Mouse (Mus musculus): ENCODE data around the gene Pola1. TPM values are rescaled to one million over a fixed set of nuclear protein-coding genes. Genes with fewer than 3 reads are reported as not detected.

Gene Pola1
- total RNA-seq, 2 experiments from 2014 or later: 36.6 to 73.1 TPM

DNA sequence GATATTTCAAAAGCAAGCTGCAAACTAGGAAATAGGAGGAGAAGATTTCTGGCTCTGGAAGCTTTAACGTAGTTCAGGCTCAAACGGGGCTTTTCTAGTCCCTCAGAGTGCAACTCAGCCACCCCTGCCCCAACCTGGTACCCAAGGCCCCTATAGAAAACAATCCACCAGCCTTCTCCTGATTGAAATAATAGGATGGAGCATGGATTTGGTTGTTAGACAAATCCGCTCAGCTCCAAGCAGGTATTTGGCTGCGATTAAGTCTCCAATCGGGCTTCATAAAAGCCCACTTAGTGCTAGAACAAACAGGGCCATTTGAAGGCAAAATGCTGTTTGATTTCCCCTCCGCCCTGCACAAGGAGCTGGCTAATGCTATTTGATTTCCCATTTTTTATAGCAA lies 339.9 kb downstream of the Pola1 start:
- ATAC-seq (ENCODE audit: poor library complexity, severe bottlenecking): no peak

DNA sequence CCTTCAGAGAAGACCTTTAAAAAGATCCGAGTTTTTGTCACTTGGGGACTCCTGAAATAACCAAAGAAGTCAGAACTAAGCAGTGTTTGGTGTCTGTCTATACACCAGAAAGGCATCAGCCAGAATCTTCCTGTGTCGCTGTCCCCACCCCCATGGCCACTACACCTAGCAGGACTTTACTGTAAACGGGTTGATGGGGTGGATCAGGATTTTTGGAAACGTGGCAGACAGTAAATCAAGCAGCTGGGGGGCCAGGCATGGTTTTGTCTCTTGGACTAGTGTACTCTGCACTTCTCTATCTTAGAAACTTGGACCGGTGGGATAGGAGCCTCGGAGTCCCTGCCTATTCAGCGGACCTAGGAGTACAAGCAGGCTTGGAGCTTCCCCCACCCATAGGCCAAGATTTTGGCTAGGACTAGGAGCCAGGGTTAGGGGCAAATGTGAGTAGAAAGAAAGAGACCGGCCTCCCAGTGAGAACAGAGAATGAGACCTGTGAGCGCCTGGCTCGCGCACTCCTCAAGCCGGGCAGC lies 342.0 kb downstream of the Pola1 start:
- ATAC-seq (ENCODE audit: poor library complexity, severe bottlenecking): no peak

DNA sequence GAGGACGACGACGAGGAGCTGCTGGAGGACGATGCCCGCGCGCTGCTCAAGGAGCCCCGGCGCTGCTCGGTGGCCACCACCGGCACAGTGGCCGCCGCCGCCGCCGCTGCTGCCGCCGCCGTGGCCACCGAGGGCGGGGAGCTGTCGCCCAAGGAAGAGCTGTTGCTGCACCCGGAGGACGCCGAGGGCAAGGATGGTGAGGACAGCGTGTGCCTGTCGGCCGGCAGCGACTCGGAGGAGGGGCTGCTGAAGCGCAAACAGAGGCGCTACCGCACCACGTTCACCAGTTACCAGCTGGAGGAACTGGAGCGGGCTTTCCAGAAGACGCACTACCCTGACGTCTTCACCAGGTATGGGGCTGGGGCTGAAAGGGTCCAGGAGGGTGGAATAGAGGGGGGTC lies 342.9 kb downstream of the Pola1 start:
- ATAC-seq (ENCODE audit: poor library complexity, severe bottlenecking): no peak

DNA sequence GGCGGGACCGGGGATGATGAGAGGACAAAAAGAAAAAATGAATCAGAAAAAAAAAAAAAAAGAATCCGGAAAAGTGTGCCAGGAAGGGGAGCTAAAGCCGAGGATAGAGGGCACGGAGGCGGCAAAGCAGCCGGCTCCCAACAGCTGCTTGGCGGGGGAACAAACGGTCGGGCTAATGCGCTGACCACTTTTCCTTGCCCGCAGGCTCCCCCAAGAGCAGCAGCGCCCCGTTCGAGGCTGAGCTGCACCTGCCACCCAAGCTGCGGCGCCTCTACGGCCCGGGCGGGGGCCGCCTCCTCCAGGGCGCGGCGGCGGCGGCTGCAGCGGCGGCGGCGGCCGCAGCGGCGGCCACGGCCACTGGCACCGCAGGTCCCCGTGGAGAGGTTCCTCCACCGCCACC lies 343.6 kb downstream of the Pola1 start:
- ATAC-seq (ENCODE audit: poor library complexity, severe bottlenecking): no peak

DNA sequence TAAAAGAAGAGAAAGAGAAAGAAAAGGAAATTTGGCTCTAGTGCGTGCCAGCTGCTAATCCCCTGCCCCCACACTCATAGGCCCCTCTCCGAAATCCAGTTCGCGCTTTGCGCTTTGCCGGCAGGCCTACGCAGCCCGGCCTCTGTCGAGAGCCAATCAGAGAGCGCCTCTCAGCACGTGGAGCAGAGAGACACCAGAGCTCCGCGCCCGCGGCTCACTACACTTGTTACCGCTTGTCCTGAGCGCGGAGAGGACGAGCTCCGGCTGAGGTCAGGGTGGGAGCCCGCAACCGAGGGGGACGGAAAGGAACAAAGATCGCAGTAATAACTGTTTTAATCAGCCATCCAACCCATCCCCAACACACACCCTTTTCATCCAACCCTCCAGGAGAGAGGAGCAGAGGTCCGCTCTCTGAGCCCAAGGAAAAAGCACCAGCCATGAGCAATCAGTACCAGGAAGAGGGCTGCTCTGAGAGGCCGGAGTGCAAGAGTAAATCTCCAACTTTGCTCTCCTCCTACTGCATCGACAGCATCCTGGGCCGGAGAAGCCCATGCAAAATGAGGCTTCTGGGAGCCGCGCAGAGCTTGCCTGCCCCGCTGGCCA lies 345.6 kb downstream of the Pola1 start, which contains the start of gene Arx:
Gene Arx (plus strand): TSS at position 155 of the 603 bp plus-strand sequence.
- peak; percentile 82 for ATAC-seq (ENCODE audit: poor library complexity, severe bottlenecking)

DNA sequence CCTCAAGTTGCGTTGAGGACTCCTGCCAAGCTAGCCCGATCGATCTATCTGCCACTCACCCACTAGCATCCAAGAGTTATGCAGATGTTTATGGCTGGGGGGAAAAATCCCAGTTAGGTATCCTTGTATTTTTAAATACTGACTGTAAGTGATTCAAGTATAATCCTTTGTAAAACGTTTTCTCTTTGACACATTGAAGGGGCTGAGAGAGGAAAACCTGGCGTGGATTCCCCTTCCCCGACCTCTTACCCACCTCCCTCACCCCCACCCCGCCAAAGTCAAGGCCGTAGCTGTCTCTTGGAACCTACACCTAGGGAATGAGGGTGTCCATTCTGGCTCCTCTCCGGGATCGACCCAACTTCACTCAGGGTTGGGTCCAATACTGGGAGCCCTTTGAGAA lies 346.9 kb downstream of the Pola1 start:
- no peak for ATAC-seq (ENCODE audit: poor library complexity, severe bottlenecking)

DNA sequence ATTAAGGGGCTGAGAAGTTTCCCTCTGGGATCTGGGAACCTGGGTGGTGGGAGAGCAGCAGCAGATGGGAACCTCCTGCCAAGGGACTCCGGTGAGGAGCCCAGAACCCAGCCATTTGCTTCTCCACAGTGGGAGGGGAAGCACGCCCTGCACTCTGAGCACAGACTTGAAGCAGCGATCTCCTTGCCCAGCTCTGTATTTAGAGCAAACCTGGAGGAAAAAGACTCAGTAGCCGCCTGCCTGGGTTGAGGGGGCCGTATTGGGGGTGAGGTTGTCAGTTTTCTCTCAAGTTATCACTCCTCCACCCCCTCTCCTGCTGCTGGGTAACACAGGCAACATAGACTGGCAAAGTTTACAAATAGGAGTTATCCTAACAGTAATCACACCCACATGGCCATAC lies 350.2 kb downstream of the Pola1 start:
- ATAC-seq (ENCODE audit: poor library complexity, severe bottlenecking): no peak

DNA sequence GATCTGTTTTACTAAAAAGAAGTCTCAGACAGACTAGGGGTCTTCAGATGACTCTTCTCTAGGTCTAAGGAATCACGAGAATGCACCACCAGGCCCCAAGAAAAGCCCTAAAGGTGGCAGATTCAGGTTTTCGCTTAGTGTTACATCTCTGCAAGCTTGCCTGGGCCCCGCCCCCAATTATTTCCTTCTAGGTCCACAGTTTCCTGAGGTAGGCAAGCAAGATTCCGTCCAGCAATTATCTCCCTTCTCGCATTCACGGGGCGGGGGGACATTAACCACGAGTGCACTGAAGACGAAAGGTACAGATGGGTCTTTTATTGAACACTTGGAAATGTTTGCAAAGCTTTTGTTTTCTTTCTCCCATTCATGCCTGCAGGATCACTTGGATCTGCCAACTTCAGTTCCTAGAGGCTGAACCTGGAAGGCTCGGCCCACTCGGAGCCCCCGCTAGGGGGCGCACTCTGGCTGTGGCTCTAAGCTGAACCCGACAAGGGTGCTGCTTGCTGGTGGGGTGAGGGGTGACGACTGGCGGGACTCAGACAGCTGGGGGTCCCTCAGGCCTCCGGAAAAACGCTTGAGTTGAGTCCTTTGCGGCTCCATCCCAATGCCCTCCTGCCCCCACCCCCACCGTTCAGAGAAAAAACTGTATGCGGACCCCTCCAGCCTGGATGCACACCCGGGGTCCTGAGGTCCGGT lies 350.8 kb downstream of the Pola1 start:
- no peak for ATAC-seq (ENCODE audit: poor library complexity, severe bottlenecking)

DNA sequence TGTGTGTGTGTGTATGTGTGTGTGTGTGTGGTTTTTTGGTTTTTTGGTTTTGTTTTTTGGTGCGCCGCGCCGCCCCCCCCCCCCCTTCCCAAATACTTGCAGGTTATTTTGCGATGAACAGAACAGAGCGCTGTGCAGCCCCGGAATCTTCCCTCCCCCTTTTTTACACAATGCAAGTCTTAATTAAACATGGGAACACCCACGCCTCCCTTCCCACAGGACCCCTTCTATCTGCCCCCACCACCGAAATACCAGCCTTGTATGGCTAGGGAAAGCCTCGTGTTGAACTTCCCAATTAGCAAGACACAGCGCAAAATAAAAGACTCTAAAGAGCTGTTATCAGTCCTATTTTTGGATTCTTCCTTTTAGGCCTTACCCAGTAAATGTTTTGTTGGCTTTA lies 352.0 kb downstream of the Pola1 start:
- no peak for ATAC-seq (ENCODE audit: poor library complexity, severe bottlenecking)

DNA sequence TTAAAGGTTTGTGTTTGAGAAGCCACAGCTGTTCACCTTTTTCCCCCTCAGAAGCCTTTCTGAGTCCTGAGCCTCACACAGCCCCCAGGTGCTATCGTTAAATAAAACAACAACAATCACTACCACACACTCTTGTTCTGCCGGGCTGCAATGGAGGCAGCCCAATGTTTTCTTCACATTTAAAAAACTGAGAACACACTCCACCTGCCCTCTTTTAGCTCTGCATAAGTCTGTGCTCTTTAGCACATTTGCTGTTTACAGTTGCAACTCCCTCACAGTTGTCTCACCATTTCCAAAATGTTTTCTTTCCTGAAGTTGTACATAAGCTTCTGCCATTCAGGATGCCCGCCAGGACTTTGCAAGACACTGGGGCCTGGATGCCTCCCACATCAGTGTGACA lies 356.3 kb downstream of the Pola1 start:
- no peak for ATAC-seq (ENCODE audit: poor library complexity, severe bottlenecking)

Other genes starting within 250 kb of the Pola1 start
- gene Pcyt1b, start 22.7 kb upstream of the Pola1 start, total RNA-seq (2015): 0.13 and 0.62 TPM in 2 replicates
- gene Pcyt1b, start 22.7 kb upstream of the Pola1 start, total RNA-seq (2017): 0.37 and 0.51 TPM in 2 replicates
- 37.1 and 54.2 TPM in 2 replicates for gene Pdk3, start 200.0 kb upstream of the Pola1 start, total RNA-seq (2015)
- 33.7 and 33.8 TPM in 2 replicates for gene Pdk3, start 200.0 kb upstream of the Pola1 start, total RNA-seq (2017)

Measured in megakaryocyte, adult 5-6 weeks (primary cell).